Mouse (Mus musculus) urinary bladder, adult 2 months (tissue): ENCODE measurements around the gene Lin7a. TPM values are rescaled to one million over a fixed set of nuclear protein-coding genes. Genes with fewer than 3 reads are reported as not detected.

ENCODE experiments used
- DNase-seq: peaks from one replicate; pipeline ENCODE4 v3.0.0; 2022; ENCODE audit warnings: low spot score
- polyA plus RNA-seq: library from polyadenylated mRNA; depleted of rRNA; stranded (reverse); fragments of >200 nt; gene quantifications from 2 replicates; pipeline ENCODE4 v1.2.3, GENCODE M21; 2012

The Lin7a gene
- polyA plus RNA-seq, 1 experiment, result 1.0 TPM

GRCm38 (mm10) chr10:107323865-107324264 is 52.4 kb downstream of the Lin7a start:
- DNase-seq, result no peak

- no peak for DNase-seq
Measured at GRCm38 (mm10) chr10:107325558-107325957, 54.1 kb downstream of the Lin7a start.

DNA sequence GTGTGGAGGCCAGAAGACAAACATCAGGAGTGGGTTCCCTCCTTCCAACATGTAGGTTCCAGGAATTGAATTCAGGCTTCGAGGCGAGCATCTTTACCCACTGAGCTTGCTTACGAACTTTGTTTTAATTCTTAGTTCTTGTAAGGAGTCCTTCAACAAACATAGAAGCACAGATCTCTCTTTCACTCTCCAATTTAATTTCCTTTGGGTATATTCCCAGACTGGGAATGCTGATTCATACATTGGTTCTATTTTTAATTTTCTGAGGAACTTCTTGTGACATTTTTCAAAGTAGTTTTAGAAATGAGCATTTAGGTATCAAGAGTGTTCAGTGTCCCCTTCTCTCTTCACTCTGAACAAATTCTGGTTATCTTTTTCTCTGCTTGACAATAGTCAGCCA is 68.0 kb downstream of the Lin7a start:
- DNase-seq, result no peak

- DNase-seq, result no peak
Measured at GRCm38 (mm10) chr10:107341151-107341550, 69.7 kb downstream of the Lin7a start.

- no peak for DNase-seq
Measured at GRCm38 (mm10) chr10:107344200-107344599, 72.7 kb downstream of the Lin7a start.

DNA sequence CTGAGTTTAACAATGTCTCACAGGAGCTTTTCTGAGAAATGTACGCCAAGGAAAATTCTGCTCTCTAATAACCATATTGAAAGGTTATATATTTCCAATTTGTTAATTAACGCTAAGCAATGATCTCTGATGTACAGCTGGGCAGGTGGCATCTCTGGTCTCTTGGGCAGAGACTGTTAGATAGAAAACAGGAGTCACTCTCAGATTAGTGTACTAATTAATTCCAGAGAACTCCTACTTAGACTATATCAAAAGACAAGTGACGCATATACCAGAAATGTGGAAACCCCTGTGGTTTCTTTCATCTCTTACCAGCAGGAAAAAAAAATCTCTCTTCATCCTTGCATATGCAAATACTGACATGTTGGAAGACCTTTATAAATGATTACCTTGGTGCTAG is 76.4 kb downstream of the Lin7a start:
- DNase-seq, result no peak

- no peak for DNase-seq
Measured at GRCm38 (mm10) chr10:107351696-107352485, 80.4 kb downstream of the Lin7a start.

DNA sequence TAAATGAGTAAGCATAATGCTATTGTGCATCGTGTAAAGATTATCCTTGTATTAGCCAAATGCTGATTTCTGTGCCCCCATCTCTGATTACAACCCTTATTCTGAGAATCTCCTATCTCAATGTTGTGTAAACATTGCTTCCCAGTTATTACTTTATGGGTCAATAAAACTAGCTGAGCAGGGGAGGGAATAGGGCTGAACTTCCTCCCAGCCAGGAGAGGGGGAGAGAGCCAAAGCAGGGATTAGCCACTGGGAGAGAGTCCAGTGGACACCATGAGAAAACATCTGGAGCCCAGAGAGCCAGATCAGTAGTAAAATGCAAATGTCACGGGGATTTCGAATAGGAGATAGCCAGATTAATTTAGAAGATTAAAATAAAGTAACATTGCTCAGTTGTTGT is 82.0 kb downstream of the Lin7a start:
- DNase-seq, result no peak

- no peak for DNase-seq
Measured at GRCm38 (mm10) chr10:107358443-107359040, 87.1 kb downstream of the Lin7a start.

DNA sequence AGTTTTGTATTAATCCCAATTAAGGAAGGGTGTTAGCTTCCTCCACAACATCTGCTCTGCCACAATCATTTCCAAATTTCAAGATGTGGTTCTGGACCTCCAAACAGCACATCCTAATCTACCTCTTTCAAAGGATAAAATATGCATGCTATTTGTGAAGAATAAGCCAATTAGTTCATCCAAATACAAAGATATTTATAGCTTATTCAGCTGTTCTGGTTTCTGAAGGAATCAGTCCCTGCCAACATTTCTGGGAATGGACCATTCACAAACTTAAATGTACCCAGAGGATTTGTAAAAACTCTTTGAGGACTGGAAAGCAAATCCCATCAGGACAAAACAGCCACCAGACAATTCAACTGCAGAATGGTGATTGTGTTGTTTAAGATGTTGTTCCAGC is 87.8 kb downstream of the Lin7a start:
- no peak for DNase-seq

- DNase-seq, result no peak
Measured at GRCm38 (mm10) chr10:107361546-107361945, 90.1 kb downstream of the Lin7a start.

- DNase-seq, result no peak
Measured at GRCm38 (mm10) chr10:107362026-107362425, 90.5 kb downstream of the Lin7a start.

DNA sequence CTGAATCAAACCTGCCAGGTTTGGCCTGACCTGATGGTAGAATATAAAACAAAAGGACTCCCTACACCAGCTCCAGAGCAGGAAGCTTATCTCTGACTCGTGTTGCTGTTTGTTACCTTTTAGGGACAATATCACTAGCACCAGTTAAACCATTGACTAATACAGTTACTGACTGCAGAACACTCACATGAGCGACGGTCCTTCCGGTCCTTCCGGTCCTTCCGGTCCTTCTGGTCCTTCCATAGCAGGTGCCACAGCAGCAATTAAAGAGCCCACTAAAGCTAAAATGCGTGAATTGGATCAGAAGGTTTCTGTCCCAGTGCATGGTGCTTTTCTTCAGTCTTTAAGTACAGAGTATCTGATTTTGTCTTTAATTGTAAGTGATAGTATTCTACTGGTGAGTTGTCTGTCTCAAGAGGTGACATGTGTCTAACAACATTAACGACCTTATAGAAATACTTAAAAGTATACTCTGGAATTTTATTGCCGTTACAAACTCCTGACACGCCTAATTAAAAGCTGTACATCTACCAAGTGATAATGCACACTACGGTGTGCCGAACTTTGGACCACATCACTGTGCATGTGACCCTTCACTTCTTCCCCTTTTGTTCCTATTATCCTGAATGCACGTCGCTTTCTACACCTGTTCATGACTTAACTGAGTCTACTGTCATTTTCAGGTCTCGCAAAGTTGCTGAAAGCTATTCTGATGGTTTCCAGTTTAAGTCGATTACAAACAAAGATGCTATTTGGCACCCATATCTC is 91.7 kb downstream of the Lin7a start:
- no peak for DNase-seq

DNA sequence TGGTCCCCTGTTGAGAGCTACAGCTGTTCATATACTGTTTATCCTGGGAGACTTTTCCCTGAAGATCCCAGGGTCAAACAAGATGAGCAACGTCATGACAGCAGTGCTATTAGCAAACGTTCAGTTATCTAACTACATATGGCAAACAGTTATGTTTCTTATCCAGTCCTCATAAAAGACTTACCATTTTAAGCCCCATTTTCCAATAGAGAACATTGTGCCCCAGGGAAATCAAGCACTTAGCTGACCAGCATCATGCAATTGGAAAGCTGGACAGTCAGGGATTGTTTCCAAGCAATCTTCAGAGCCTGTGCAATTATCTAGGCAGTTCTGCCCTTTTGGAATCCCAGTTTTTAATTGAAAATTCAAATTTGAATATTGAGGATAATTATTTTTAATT is 105.7 kb downstream of the Lin7a start:
- no peak for DNase-seq

DNA sequence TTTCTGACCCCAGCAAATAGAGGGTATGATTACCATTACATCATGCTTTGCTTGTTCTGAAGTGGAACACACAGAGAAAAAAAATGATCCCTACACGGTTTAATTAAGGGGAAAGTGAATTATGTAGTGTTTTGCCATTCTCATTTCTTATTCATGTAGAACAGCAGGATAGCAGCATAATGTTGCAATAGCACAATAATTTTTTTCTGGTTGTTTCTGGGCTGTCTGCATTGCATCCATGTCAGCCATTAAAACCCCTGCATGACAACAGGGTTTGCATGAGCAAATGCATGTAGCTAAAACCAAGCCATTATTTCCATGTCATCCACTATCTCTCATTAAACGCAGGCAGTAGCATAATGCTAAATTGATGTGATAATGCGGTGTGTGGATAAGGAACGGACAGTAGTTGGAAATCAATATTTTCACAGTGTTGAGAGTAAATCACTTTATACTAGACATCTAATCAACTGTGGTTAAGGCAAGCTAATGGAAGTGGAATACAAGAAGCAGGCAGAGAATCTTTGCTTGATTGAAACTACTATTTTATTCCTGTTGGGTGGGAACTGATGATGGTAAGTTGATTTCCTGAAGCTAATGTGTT is 109.8 kb downstream of the Lin7a start:
- DNase-seq, result no peak

- DNase-seq, result no peak
Measured at GRCm38 (mm10) chr10:107383825-107384224, 112.3 kb downstream of the Lin7a start.

DNA sequence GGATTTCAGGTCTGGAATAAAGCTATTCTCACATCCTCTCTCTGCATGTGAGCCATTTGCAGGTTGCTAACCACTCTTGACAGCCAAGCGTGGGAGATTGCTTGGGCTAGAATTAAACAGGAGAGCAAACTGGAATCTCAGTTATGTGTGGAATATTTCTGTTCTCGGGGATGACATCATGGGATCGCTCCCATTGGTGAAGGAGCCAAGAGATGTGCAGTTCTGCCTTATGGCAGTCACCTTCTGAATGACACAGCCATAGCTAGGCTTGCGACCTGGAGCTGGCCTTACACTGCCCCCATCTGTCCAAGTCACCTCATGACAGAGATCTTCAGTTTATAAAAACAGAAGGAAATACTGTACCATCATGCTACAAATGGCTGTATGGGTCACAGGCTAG is 118.0 kb downstream of the Lin7a start:
- no peak for DNase-seq

DNA sequence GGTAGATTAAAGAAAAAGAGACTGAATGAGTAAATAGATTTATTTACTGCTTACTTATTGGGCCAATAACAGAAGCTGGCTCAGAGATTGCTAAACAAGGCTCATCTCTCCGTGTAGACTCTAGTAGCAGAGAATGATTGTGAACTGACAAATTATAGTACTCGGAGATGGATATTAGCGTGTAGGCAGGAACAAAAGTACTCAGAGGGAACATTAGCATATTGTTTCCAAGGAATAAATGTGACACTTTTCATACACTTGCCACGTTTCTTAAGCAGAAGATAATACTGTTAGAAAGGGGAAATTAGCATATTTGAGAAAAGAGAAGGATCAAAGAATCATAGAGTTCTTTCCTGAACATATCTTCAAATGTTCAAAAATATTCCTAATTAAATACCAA is 133.9 kb downstream of the Lin7a start:
- no peak for DNase-seq

- DNase-seq, result no peak
Measured at GRCm38 (mm10) chr10:107418306-107418705, 146.8 kb downstream of the Lin7a start.

GRCm38 (mm10) chr10:107436967-107437366 is 165.5 kb downstream of the Lin7a start:
- no peak for DNase-seq

- DNase-seq, result no peak
Measured at GRCm38 (mm10) chr10:107442781-107443180, 171.3 kb downstream of the Lin7a start.
